Mouse (Mus musculus) left cerebral cortex, adult 8-10 months (tissue): ENCODE measurements around the gene Rbp2. TPM values are rescaled to one million over a fixed set of nuclear protein-coding genes. Genes with fewer than 3 reads are reported as not detected.

Experiments used
- DNase-seq, 2 experiments: peaks; one replicate each; pipeline ENCODE4 v3.0.0; 2022; ENCODE audit warnings: low spot score in 2 of 2
- total RNA-seq, 4 experiments: library from RNA; stranded (reverse); gene quantifications; 2 replicates each; pipeline ENCODE4 v1.2.4; 2022

Gene Rbp2
- total RNA-seq: not detected

DNA sequence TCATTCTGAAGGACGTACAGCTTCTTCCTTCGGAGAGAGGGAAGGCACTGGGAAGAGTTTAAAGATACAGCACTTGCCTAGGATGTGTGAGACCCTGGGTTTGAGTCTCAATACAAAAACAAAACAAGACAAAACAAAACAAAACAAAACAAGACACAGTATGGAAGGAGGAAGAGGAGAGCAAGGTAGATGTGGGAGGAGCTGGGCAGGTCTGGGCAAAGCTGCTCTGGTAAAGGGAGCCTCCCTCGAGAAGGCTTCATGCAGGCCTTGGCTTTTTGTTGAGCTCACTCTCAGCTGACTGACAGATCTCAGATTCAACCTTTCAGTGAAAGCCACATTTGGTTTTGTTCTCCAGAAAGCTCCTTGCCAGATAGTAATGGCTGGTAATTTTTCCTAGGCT is at the start of gene Rbp2:
TSS of gene Rbp2 (plus strand) at position 301 of the 400 bp plus-strand sequence.
- no peak for DNase-seq

DNA sequence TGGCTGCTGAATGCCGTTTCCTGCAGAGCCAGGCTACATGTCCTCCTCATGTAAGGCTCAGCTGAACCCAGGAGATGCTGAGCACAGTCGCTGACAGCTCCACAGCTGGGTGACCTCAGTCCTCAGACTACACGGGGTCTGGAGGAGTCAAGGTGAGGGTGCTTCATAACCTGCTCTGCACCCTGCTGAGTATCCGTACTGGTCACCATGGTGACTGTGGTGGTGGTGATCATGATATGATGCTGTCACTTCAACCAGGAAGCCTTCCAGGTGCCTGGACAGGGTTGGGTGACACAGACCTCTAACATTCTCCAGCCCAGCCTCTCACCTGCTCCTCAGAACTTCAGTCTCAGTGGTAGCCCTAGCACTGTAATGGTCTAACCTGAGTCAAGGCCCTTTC is 48.1 kb upstream of the Rbp2 start:
- no peak for DNase-seq

- no peak for DNase-seq
These were observed 46.8 kb upstream of the Rbp2 start for GRCm38 (mm10) chr9:98439091-98439490.

GRCm38 (mm10) chr9:98442638-98443037 is 43.3 kb upstream of the Rbp2 start:
- no peak for DNase-seq

GRCm38 (mm10) chr9:98445359-98446149 is 40.4 kb upstream of the Rbp2 start:
- no peak for DNase-seq

GRCm38 (mm10) chr9:98450976-98451375 is 34.9 kb upstream of the Rbp2 start:
- peak in 1 of 2 experiments; percentile 19 for DNase-seq

DNA sequence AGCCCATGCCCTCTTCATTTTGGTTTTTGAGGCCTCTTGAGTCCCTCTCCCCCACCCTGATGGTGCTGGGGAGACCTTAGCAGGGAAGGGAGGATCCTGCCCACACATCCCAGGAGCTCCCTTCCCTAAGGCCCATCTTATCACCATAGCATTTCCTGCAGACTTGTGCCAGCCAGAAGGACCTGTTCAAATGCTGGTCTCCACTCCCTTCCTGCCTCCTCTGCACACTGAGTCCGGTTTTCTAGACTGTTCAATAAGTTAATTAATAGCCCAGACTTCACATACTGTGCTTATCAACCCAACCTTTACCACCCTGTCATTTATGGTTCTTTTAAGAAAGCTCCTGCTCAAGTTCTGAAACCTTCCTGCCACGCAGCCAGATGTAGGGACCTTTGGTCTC is 19.2 kb upstream of the Rbp2 start:
- no peak for DNase-seq

DNA sequence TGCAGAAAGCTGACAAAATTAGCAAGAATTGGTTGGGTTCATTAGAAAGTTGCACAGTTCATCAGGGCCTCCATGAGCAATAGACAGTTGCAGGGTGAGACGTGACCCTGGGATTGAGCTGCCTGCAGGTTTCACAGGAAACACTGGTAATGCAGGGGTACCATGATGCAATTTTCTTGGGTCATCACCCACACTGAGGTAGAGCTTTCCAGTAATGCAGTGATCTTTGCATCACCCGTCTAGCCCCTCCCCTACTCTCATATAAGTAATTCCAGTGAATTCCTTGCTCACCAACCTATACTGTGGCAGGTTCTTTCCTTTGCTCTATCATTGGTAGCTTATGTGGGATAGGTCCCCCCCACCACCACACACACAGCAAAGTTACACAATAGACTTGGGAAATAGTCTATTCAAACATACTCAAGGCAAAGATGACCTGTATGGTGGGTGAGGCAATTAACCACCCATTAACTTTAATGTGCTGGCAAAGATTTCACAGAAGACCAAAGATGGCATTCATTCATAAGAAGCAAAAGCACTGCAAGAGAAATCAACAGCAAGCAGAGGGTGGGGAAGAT is 5.7 kb upstream of the Rbp2 start:
- no peak for DNase-seq

DNA sequence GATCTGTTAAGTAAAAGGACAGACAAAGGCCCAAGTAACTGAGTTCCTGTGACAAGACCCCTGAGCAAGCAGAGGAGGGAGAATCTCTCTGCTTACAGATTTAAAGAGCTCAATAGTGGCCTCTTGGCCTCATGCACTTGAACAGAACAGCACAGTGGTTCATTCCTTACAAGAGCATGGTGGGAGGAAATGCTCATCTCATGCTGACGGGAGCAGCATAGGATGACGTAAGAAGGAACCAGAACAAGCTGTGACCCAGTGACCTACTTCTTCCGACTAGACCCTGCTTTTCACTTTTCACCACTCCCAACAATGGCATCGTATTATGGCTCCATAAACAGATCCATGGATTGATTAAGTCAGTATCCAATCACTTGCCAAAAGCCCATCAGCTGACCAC is 3.7 kb upstream of the Rbp2 start:
- no peak for DNase-seq

GRCm38 (mm10) chr9:98485020-98485419 is 895 bp upstream of the Rbp2 start:
- DNase-seq: no peak

- DNase-seq: no peak
These were observed 1.4 kb downstream of the Rbp2 start for GRCm38 (mm10) chr9:98487273-98487672.

GRCm38 (mm10) chr9:98489532-98489931 is 3.6 kb downstream of the Rbp2 start:
- no peak for DNase-seq

GRCm38 (mm10) chr9:98490128-98490527 is 4.2 kb downstream of the Rbp2 start:
- no peak for DNase-seq

DNA sequence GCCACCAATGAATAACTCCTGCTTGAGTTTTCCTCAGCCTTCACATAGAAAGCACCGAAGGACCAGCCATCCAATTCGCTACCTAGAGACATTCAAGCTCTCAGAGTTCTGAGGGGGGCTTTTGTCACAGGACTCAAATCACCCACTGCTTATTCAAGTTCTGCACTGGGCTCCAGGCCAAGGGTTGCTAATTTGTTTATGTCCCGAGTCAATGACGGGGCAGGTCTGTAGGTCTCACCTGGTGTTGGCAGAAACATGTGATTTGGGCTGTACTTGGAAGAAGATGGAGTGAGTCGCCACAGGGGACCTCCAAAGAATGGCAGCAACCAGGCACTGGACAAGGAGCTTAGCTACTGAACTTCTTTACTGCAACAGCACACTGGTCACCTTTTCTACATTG is 5.2 kb downstream of the Rbp2 start:
- DNase-seq: no peak

GRCm38 (mm10) chr9:98492212-98492611 is 6.3 kb downstream of the Rbp2 start:
- no peak for DNase-seq

GRCm38 (mm10) chr9:98492821-98493220 is 6.9 kb downstream of the Rbp2 start:
- DNase-seq: no peak

GRCm38 (mm10) chr9:98497157-98497556 is 11.2 kb downstream of the Rbp2 start:
- DNase-seq: no peak

- no peak for DNase-seq
These were observed 12.1 kb downstream of the Rbp2 start for GRCm38 (mm10) chr9:98497990-98498389.

DNA sequence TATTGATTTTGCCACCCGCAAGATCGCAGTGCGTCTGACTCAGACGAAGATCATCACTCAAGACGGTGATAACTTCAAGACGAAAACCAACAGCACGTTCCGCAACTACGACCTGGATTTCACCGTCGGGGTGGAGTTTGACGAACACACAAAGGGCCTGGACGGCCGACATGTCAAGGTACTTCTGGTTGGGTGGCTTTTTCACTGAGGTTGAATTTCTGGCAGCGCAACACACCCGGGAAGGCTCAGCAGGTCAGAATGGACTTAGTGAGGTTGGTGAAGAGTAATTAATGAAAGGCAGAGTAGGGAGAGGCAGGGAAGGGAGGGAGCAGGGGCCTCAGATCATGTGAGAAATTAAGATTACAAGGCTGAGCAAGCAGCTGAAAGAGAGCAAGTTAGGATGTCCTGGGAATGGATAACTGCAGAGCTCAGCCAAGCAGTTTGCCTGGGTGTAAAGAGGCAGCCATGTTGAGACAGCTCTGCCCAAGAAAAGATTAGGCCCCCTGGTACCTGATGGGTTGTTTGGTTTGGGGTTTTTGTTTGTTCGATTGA is 12.9 kb downstream of the Rbp2 start:
- no peak for DNase-seq

DNA sequence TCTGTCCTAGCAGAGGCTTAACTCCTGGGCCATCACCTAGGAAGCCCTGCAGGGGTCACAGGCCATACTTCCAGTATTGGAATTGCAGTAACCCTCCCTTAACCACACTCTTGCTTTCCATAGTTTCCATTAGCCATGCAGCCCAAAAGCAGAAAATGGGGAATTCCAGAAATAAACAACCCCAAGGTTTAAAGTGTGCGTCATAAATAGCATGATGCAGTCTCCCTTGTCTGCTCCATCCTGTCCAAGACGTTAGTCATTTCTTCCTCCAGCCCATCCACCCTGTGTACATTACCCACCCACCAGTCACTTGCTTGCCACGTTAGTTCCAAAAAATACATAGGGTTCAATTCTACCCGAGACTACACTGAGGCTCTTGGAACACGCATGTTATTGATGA is 13.7 kb downstream of the Rbp2 start:
- no peak for DNase-seq

DNA sequence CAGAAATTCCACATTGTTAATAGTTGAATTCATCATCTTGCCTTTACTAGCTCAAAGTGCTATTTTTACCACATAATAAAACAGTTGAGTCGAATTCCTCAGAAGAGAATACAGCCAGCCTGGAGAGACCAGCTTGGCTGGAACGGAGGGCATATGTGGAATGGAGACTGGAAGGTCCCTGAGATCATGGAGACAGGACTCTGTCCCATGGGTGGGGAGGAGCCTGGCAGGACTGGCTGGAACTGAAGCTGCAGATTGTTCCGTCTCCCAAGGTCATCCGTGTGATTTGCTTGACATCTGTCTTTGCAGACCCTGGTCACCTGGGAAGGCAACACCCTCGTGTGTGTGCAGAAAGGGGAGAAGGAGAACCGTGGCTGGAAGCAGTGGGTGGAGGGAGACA is 21.6 kb downstream of the Rbp2 start:
- DNase-seq: no peak

DNA sequence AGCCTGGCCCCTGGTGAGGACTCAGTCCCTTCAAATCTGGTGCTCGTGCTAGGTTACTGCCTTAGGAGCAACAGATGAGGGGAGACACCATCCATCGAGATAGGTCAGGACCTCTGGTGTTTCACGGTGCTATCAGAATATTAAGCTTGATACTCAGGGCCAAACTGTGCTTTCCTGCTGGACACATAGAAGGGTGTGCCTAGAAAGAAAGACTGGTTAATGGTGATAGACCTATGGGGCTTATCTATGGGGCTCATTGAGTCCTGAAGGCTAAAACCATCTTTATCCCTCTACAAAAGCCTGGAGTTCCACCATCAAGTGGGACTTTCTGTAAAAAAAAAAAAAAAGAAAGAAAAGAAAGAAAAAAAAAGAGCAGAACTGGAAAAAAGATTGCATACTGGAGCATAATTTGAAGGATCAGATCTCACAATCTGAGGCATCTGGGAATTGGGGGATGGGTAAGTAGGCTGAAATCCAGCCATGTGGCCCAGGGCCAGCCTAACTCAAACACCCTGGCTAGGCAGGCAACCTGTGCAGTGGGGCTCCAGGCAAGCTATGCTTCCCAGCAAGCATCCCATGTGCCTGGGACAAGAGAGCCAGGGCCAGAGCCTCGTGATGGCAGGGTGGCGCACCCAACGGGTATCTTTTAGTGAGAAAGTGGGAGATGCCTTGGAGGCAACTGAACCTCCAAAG is 24.6 kb downstream of the Rbp2 start:
- no peak for DNase-seq
